Mouse (Mus musculus): ENCODE data around the gene Lmo7.

DNA sequence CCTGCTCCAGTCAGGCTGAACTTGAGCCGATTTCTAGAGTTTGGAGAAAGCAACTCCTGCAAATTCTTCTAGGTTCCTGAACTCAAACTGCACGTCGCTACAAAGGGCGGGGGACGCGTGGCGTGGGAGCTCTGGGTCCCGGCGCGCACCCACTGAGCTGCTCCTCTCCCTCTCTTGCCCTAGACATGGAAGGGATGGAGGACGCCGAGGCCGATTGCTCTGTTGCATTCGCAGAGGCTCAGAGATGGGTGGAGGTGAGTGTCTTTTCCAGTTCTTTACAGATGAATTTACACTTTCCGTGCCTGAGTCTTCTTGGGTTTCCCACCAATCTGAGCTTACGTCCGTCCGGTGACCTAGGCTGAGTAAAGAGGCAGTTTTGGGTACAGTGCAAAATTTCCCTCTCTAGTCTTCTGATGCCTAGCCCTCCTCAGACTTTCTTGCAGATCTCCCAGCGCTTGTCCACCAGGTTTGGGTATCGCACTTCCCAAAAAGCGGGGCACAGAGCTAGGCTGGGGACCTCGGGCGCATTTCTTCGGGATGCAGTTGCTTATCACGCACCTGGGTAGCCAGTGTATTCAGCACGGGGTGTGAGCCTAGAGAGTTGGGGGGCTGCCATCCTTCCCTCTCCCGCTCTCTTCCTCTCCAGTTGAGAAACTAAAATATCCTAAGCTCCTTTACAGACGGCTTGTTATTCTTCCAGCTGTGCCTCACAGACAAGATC lies 375 bp downstream of the Lmo7 start:
- TF ChIP-seq CTCF (IDR thresholded peaks at IDR 0.05; ENCODE audit: low read depth) (no peak), EP300 (IDR thresholded peaks at IDR 0.05; ENCODE audit: low read depth) (no peak)
